Mouse (Mus musculus): ENCODE data around the gene Gdpd2.

DNA sequence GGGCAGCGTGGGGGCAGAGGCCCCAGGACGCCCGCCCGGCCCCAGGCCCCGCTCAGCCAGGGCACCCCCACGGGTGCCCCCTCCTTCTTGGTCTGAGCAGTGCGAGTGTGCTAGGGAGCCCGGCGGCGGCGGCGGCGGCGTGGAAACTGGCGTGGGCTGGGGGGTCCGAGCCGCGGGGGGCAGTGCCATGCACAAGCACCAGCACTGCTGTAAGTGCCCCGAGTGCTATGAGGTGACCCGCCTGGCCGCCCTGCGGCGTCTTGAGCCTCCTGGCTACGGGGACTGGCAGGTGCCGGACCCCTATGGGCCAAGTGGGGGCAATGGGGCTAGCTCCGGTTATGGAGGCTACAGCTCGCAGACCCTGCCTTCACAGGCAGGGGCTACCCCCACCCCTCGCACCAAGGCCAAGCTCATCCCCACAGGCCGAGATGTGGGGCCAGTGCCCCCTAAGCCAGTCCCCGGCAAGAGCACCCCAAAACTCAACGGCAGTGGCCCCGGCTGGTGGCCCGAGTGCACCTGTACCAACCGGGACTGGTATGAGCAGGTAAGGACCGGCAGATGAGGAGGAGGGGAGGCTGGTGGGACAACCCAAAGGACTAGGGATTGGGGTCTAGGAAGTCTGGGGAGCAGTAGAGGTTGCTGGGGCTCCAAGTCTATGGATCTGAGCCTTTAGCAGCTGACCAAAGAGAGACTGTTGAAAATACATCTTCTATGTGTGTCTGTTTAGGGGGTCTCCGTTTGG, 38.4 kb downstream of the Gdpd2 start:
- TF ChIP-seq CTCF (IDR thresholded peaks at IDR 0.05; ENCODE audit: low read depth, low read length) (no peak), POLR2A (IDR thresholded peaks at IDR 0.05; ENCODE audit: borderline replicate concordance, low read depth, low read length) (no peak)
